Mouse (Mus musculus) hindbrain, embryonic 11.5 days (tissue): Measurements from ENCODE around the gene Insig1. TPM values are rescaled to one million over a fixed set of nuclear protein-coding genes. Genes with fewer than 3 reads are reported as not detected.

Experiments
- ATAC-seq: fragments of 200-750 bp; cut with Nextera tagmentation; 2 replicates; pipeline ENCODE4 v1.8.0; 2017; ENCODE audit warnings: mild to moderate bottlenecking, moderate TSS enrichment, moderate library complexity; ENCODE audit not compliant: low FRiP score
- DNase-seq: peaks from one replicate; pipeline ENCODE4 v3.0.0-alpha.2; 2015; ENCODE audit warnings: low spot score
- H3K27ac ChIP-seq: fragments of 300-500 bp; sonication (generic); 2 replicates; pipeline ENCODE4 v1.5.1; 2014; ENCODE audit warnings: mild to moderate bottlenecking, low read depth, low read length
- H3K27me3 ChIP-seq: fragments of 300-500 bp; sonication (generic); 2 replicates; pipeline ENCODE4 v1.6.1; 2014; ENCODE audit warnings: mild to moderate bottlenecking, low read length, moderate library complexity, mixed read lengths; ENCODE audit not compliant: control insufficient read depth, insufficient read depth
- H3K36me3 ChIP-seq: fragments of 300-500 bp; sonication (generic); 2 replicates; pipeline ENCODE4 v1.6.1; 2014; ENCODE audit warnings: mild to moderate bottlenecking, low read length, moderate library complexity, mixed read lengths; ENCODE audit not compliant: control insufficient read depth, insufficient read depth
- H3K4me1 ChIP-seq: fragments of 300-500 bp; sonication (generic); replicated peaks from 2 replicates; pipeline ENCODE4 v1.6.1; 2014; ENCODE audit warnings: low read length, mixed read lengths; ENCODE audit not compliant: control insufficient read depth, insufficient read depth
- H3K4me2 ChIP-seq: fragments of 300-500 bp; sonication (generic); replicated peaks from 2 replicates; pipeline ENCODE4 v1.6.1; 2014; ENCODE audit warnings: mild to moderate bottlenecking, low read depth, low read length
- H3K4me3 ChIP-seq: fragments of 300-500 bp; sonication (generic); 2 replicates; pipeline ENCODE4 v1.5.1; 2014; ENCODE audit warnings: low read depth, low read length
- H3K9ac ChIP-seq: fragments of 300-500 bp; sonication (generic); 2 replicates; pipeline ENCODE4 v1.6.1; 2014; ENCODE audit warnings: low read depth, low read length
- H3K9me3 ChIP-seq: fragments of 300-500 bp; sonication (generic); 2 replicates; pipeline ENCODE4 v1.6.1; 2016; ENCODE audit warnings: low read length; ENCODE audit not compliant: control insufficient read depth
- WGBS: fragments of 180-500 bp; shearing (Covaris S2); extraction: QIAGEN DNeasy Blood & Tissue Kit; methylation state at CpG from one replicate; pipeline ENCODE4 v1.1.7; 2014; 5-methylcytosine and 5-hydroxymethylcytosine counted together
- polyA plus RNA-seq: library from polyadenylated mRNA; unstranded; fragments of >200 nt; fragmentation: Nextera tagmentation; extraction: Ambion mirVana; gene quantifications from 2 replicates; pipeline ENCODE4 v1.2.1, GENCODE M21; 2014

Insig1 gene
- polyA plus RNA-seq, 1 experiment from 2014 or later: 118 TPM

DNA sequence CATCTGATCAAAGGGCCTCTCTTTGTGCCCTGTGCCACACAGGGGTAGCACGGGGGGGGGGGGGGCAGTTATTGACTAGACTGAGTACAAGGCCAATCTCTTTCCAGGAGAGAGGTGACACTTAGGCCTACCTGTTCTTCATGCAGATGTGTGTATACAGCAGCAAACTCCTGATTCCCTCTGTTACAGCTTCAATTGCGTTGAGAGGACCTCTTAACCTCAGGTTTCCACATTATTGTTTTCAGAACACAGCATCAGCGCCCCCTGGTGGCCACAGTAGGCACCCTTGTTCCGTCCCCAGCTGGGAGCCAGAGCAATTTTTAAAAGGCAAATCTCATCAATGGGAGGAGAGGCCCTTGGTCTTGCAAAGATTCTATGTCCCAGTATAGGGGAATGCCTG lies 22.7 kb downstream of the Insig1 start:
- Histone ChIP-seq H3K27me3 (no peaks in the 10 kb centered on the region), H3K4me2 (no peak overlapping the region), H3K4me1 (no peaks in the 10 kb centered on the region), H3K9me3 (no peaks in the 10 kb centered on the region), H3K9ac (no peak overlapping the region), H3K4me3 (no peak overlapping the region), H3K27ac (no peak overlapping the region), H3K36me3 (no peaks in the 10 kb centered on the region)
- ATAC-seq (peak; percentile 73), DNase-seq (peak; percentile 92)
- WGBS: 23% methylated on average over 4 of the region's 4 CpGs

DNA sequence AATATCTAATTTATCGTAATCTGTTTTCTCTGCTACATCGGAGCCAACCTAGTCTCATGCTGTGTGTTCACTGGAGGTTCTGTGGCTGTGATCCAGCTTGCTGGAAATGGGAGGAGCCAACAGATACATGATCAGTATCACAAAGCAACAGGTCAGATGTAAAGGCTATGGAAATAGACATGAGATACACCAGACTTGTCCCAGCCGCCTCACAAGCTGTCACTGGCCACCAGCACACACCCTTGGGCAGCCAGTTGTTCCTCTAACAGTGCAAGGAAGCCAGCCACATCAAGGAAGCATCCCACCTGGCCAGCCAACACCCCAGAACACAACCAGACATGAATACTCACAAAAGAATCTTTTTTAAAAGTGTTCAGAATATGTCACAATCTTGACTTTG lies 23.2 kb downstream of the Insig1 start:
- Histone ChIP-seq H3K9me3 (no peaks in the 10 kb centered on the region), H3K27me3 (no peaks in the 10 kb centered on the region), H3K36me3 (no peaks in the 10 kb centered on the region), H3K4me1 (no peaks in the 10 kb centered on the region), H3K27ac (no peak overlapping the region), H3K4me2 (no peak overlapping the region), H3K4me3 (no peak overlapping the region), H3K9ac (no peak overlapping the region)
- 71% methylated on average over 3 of the region's 3 CpGs for WGBS
- DNase-seq: no peak
- no peak for ATAC-seq

DNA sequence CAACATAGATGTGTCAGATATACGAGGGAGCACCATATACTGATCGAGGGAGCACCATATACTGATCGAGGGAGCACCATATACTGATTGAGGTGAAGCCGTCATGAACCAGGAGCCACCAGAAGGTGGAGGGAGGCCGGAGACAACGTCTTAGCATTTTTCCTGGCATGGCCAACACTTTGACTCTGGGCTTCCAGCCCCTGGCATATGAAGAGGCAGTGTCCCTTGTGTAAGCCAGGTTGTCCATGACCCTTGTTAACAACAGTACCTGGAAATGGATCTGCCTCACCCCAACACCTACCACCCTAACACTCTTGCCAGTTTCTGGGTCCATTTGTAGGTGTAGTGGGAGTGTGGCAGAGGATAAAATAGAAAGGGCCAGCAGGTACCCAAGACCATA lies 23.7 kb downstream of the Insig1 start:
- Histone ChIP-seq H3K9ac (no peak overlapping the region), H3K36me3 (no peaks in the 10 kb centered on the region), H3K27me3 (no peaks in the 10 kb centered on the region), H3K4me3 (no peak overlapping the region), H3K4me1 (no peaks in the 10 kb centered on the region), H3K4me2 (no peak overlapping the region), H3K9me3 (no peaks in the 10 kb centered on the region), H3K27ac (no peak overlapping the region)
- 79% methylated on average over 6 of the region's 6 CpGs for WGBS
- ATAC-seq (no peak), DNase-seq (no peak)

DNA sequence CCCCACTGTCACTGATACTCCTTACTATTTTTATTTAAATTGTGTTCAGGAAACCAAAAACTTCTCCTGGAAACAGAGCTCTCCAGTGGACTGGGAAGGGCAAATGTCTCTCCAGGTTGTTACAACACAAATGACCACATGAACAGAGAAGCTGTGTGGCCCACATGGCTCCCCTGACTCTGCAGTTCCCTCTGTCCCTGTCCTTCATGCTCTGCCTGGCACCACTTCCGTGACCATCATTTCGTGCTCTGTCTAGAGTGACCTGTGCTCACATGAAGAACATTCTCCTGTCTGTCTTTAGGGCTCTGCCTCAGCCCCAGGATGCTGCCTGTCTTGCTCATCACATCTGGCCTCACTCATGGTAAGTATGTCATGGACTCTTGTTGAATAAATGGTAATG lies 24.5 kb downstream of the Insig1 start:
- H3K9ac ChIP-seq: no peak overlapping the region
- DNase-seq: no peak
- H3K4me2 ChIP-seq: no peak overlapping the region
- 65% methylated on average over 2 of the region's 2 CpGs for WGBS
- no peaks in the 10 kb centered on the region for H3K27me3 ChIP-seq
- H3K4me3 ChIP-seq: no peak overlapping the region
- ATAC-seq: no peak
- H3K27ac ChIP-seq: no peak overlapping the region
- no peaks in the 10 kb centered on the region for H3K36me3 ChIP-seq
- H3K9me3 ChIP-seq: no peaks in the 10 kb centered on the region
- H3K4me1 ChIP-seq: no peaks in the 10 kb centered on the region

DNA sequence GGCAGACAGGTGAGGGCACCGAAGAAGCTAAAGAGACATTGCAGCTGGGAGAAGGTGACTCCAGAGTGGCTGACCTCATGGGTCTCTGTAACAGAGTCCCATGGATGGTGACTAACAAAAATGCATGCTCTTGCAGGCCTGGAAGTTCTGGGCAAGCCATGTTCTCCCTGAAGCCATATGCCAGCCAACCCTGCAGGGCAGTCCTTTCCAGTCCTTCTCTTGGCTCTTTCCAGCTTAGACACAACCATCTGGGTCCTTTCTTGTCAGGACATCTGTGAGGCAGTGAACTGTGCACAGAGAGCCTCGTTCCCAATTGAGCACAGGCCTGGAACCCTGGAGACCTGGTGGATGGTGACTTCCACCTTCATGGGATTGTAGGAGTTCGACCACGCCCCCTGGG lies 35.8 kb downstream of the Insig1 start:
- Histone ChIP-seq H3K27me3 (no peaks in the 10 kb centered on the region), H3K9ac (no peak overlapping the region), H3K27ac (no peak overlapping the region), H3K4me1 (no peaks in the 10 kb centered on the region), H3K4me2 (no peak overlapping the region), H3K36me3 (no peaks in the 10 kb centered on the region), H3K9me3 (no peaks in the 10 kb centered on the region), H3K4me3 (no peak overlapping the region)
- no peak for ATAC-seq
- no peak for DNase-seq
- 73% methylated on average over 4 of the region's 4 CpGs for WGBS

DNA sequence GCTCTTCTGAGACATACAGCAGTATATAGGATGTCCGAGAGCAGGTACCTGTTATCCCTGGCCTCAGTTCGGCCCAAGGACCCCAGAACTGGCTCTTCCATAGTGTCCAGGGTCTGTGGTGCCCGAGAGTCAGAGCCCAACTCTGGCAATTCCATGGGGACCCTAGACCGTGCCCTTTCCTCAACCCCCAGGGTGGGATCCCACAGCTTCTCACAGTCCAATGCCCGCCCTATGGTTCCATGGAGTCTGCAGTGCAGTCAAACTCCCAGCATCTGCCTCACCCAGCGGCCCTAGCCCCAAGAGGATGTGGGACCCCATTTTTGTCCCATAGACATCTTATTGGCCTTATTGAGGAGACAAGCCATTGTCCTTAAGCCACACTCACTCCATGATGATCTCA lies 36.8 kb downstream of the Insig1 start:
- no peaks in the 10 kb centered on the region for H3K9me3 ChIP-seq

DNA sequence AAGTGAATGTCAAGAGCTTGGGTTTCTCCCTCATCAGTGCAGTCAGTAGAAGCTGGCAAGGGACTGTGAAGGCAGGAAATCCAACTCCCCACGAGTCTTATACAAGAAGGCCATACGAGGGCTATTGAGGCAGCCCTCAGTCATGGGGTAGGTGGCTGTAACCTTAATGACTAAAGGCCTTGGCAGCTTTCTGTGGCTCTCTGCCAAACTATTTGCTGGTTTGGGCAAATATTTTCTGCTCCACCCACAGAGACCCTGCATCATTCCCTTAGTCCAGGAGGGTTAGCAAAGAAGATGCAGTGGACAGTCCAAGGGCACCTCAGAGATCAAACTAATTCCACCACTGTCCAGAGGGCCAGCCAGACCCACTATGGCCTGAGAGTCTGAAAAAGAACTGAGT lies 39.7 kb downstream of the Insig1 start:
- no peak overlapping the region for H3K9ac ChIP-seq
- DNase-seq (no peak), ATAC-seq (no peak)
- H3K36me3 ChIP-seq: no peaks in the 10 kb centered on the region
- no peak overlapping the region for H3K4me3 ChIP-seq
- H3K27me3 ChIP-seq: no peaks in the 10 kb centered on the region
- H3K9me3 ChIP-seq: no peaks in the 10 kb centered on the region
- WGBS: 66% methylated on average over 2 of the region's 2 CpGs
- H3K4me2 ChIP-seq: no peak overlapping the region
- no peaks in the 10 kb centered on the region for H3K4me1 ChIP-seq
- H3K27ac ChIP-seq: no peak overlapping the region

More for the DNA sequence above, 36.8 kb downstream of the Insig1 start:
- Histone ChIP-seq H3K27ac (no peak overlapping the region), H3K4me3 (no peak overlapping the region), H3K4me1 (no peaks in the 10 kb centered on the region), H3K27me3 (no peaks in the 10 kb centered on the region), H3K9ac (no peak overlapping the region), H3K4me2 (no peak overlapping the region), H3K36me3 (no peaks in the 10 kb centered on the region)
- DNase-seq (no peak), ATAC-seq (no peak)
- 86% methylated on average over 6 of the region's 6 CpGs for WGBS

DNA sequence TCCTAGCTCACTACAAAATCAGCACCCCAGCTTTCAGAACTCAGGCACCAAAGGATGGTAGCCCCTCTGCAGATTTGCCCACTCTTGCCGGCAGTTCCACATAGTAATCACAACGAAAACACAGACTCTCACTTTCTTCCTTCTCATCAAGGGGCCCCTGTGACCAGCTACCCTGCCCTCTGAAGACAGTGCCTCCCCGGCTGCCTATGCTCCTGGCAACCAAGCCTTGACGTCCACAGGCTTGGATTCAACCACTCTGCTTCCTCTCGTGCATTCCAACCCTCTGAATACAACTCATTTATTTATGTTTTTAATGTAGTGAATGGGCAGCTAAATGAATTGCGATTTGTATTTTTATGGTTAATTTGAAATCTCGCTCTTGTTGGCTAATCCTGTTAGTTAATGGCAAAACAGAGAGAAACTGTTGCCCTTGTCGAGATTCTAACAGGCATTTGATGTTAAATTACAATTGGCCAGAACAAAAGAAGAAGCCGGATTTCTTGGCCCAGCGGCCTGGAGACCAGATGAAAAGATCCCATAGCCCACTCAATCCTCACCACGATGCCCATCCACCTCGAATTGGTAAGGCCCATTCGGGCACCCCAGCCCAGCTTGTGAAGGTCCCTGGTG lies 46.2 kb downstream of the Insig1 start:
- H3K9ac ChIP-seq: no peak overlapping the region
- H3K4me2 ChIP-seq: peak overlapping the region; percentile 32; the same call in 1 of the 2 replicates
- no peak overlapping the region; the same call in 1 of the 2 replicates for H3K4me3 ChIP-seq
- peaks cover 48% of the 10 kb centered on the region for H3K27me3 ChIP-seq
- DNase-seq: peak; percentile 33
- H3K4me1 ChIP-seq: no peaks in the 10 kb centered on the region
- H3K9me3 ChIP-seq: no peaks in the 10 kb centered on the region
- ATAC-seq: no peak
- H3K36me3 ChIP-seq: no peaks in the 10 kb centered on the region
- 4% methylated on average over 13 of the region's 13 CpGs for WGBS
- no peak overlapping the region for H3K27ac ChIP-seq

DNA sequence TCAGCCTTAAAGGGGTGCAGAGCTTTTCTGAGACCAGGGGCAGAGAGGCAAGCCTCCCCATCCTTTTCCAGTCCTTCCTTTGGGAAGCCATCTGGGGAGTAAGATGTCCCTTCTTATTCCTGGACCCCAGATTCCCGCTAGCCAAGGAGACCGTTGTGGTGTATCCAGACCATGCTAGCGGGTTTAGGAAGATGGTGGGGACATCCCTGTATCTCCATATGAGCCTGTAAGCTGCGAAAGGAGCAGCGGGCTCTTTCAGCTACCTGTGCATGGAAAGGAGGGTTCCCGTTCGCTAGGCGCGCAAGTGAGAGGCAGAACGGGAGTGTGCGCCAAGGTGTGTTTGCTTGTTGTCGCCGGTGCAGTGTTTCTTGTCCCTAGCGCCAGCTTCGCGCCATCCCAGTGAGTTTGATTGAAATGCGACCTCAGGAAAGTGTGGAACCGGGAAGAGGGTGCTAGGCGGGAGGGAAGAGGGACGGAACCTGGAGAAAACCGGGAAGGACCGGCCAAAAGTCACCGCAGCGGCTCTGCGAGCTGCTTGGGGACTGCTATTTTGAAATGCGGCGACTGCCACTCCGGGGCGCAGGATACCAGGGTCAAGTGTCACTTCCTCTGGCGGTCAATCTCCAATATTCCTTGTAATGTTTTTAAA lies 46.8 kb downstream of the Insig1 start:
- peak; percentile 59 for ATAC-seq

More for the DNA sequence above, 46.8 kb downstream of the Insig1 start:
- no peaks in the 10 kb centered on the region for H3K4me1 ChIP-seq
- H3K4me2 ChIP-seq: peak overlapping the region; percentile 32
- H3K27me3 ChIP-seq: peaks cover 52% of the 10 kb centered on the region
- no peak overlapping the region for H3K27ac ChIP-seq
- no peaks in the 10 kb centered on the region for H3K36me3 ChIP-seq
- no peak overlapping the region for H3K9ac ChIP-seq
- H3K4me3 ChIP-seq: peak overlapping the region; percentile 20
- under 1% methylated on average over 30 of the region's 30 CpGs for WGBS
- H3K9me3 ChIP-seq: no peaks in the 10 kb centered on the region
- DNase-seq: peak; percentile 64
